Mouse (Mus musculus) cerebellum, adult 2 months (tissue): ENCODE data around the gene Aunip. TPM values are rescaled to one million over a fixed set of nuclear protein-coding genes. Genes with fewer than 3 reads are reported as not detected.

Experiments
- DNase-seq, 2 experiments: peaks; one replicate each; pipeline ENCODE4 v3.0.0; 2021
- H3K27ac ChIP-seq: fragments of 200-500 bp; 2 replicates; pipeline ENCODE4 v1.5.1; 2012; ENCODE audit warnings: low read length, control low read depth, inconsistent platforms; ENCODE audit not compliant: insufficient read depth
- H3K27me3 ChIP-seq: fragments of 200-500 bp; 2 replicates; pipeline ENCODE4 v1.6.1; 2012; ENCODE audit warnings: inconsistent platforms, mild to moderate bottlenecking, low read length, moderate library complexity; ENCODE audit not compliant: control insufficient read depth, insufficient read depth
- H3K4me1 ChIP-seq: fragments of 200-500 bp; 2 replicates; pipeline ENCODE4 v1.6.1; 2011; ENCODE audit warnings: low read length; ENCODE audit not compliant: control insufficient read depth, insufficient read depth
- H3K4me3 ChIP-seq: fragments of 200-500 bp; replicated peaks from 2 replicates; pipeline ENCODE3; 2011; ENCODE audit warnings: mild to moderate bottlenecking, low read depth, low read length, control low read depth; ENCODE audit not compliant: insufficient read depth
- CTCF ChIP-seq: fragments of 200-500 bp; IDR thresholded peaks from 2 replicates; pipeline ENCODE4 v1.5.1; 2011; ENCODE audit warnings: low read depth, mild to moderate bottlenecking, control low read depth, low read length, moderate library complexity, borderline replicate concordance; ENCODE audit not compliant: insufficient read depth
- POLR2A ChIP-seq: fragments of 200-500 bp; IDR thresholded peaks from 2 replicates; pipeline ENCODE4 v1.6.1; 2011; ENCODE audit warnings: low read length, control low read depth, borderline replicate concordance; ENCODE audit not compliant: insufficient read depth
- WGBS: fragments of 180-500 bp; shearing (Covaris S2); methylation state at CpG from one replicate; pipeline ENCODE4 v1.1.7; 2018; 5-methylcytosine and 5-hydroxymethylcytosine counted together
- polyA plus RNA-seq: library from polyadenylated mRNA; depleted of rRNA; stranded (reverse); fragments of >200 nt; gene quantifications from 2 replicates; pipeline ENCODE4 v1.2.3, GENCODE M21; 2012

Gene Aunip
- polyA plus RNA-seq, 1 experiment: 0.65 TPM

GRCm38 (mm10) chr4:134511730-134512129, 931 bp downstream of the Aunip start:
- 55% methylated on average over 6 of the region's 6 CpGs for WGBS

GRCm38 (mm10) chr4:134512798-134513197, 2.0 kb downstream of the Aunip start:
- no peak for DNase-seq
- TF ChIP-seq CTCF: no peak
- no peak for TF ChIP-seq POLR2A

More at GRCm38 (mm10) chr4:134511730-134512129, 931 bp downstream of the Aunip start:
- Histone ChIP-seq H3K4me1 (0 out of 2 replicates have a peak, but pooled peaks cover 5% of the 10 kb centered on the region), H3K27ac (no peak overlapping the region), H3K4me3 (no peak overlapping the region), H3K27me3 (no peaks in the 10 kb centered on the region)
- TF ChIP-seq CTCF: no peak
- no peak for TF ChIP-seq POLR2A
- DNase-seq: no peak

GRCm38 (mm10) chr4:134514309-134514930, 3.6 kb downstream of the Aunip start:
- WGBS: 94% methylated on average over 11 of the region's 11 CpGs
- Histone ChIP-seq H3K4me1 (peaks cover 2% of the 10 kb centered on the region; the same call in 1 of the 2 replicates), H3K4me3 (no peak overlapping the region), H3K27me3 (no peaks in the 10 kb centered on the region), H3K27ac (no peak overlapping the region)
- TF ChIP-seq POLR2A: no peak
- no peak for TF ChIP-seq CTCF
- DNase-seq: no peak

More at GRCm38 (mm10) chr4:134512798-134513197, 2.0 kb downstream of the Aunip start:
- Histone ChIP-seq H3K27me3 (no peaks in the 10 kb centered on the region), H3K27ac (no peak overlapping the region), H3K4me3 (no peak overlapping the region), H3K4me1 (0 out of 2 replicates have a peak, but pooled peaks cover 3% of the 10 kb centered on the region)
- WGBS: 19% methylated on average over 15 of the region's 15 CpGs

DNA sequence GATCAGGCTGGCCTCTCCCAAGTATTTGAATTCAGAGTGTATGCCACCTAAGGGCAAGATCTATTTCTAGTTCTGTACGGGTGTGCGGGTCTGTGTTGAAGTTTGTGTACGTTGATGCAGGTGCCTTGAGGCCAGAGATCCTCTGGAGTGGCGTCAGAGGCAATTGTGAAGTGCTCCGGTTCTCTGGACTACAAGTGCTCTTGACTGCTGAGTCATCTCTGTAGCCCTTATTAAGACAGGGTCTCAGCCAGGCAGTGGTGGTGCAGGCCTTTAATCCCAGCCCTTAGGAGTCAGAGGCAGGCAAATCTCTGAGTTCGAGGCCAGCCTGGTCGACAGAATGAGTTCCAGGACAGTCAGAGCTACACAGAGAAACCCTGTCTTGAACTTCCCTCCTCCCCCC, 4.8 kb downstream of the Aunip start:
- 80% methylated on average over 7 of the region's 7 CpGs for WGBS
- no peak for DNase-seq

GRCm38 (mm10) chr4:134516981-134517380, 6.2 kb downstream of the Aunip start:
- TF ChIP-seq POLR2A (no peak), CTCF (no peak)
- Histone ChIP-seq H3K27ac (peak overlapping the region; percentile 6; the same call in 1 of the 2 replicates), H3K4me3 (no peak overlapping the region), H3K27me3 (no peaks in the 10 kb centered on the region), H3K4me1 (peaks cover 2% of the 10 kb centered on the region; the same call in 1 of the 2 replicates)
- peak in 1 of 2 experiments; percentile 75 for DNase-seq
- WGBS: 54% methylated on average over 8 of the region's 8 CpGs

More for the DNA sequence above, 4.8 kb downstream of the Aunip start:
- Histone ChIP-seq H3K27me3 (no peaks in the 10 kb centered on the region), H3K27ac (no peak overlapping the region), H3K4me1 (peaks cover 2% of the 10 kb centered on the region; the same call in 1 of the 2 replicates), H3K4me3 (no peak overlapping the region)
- TF ChIP-seq CTCF: no peak
- TF ChIP-seq POLR2A: no peak

DNA sequence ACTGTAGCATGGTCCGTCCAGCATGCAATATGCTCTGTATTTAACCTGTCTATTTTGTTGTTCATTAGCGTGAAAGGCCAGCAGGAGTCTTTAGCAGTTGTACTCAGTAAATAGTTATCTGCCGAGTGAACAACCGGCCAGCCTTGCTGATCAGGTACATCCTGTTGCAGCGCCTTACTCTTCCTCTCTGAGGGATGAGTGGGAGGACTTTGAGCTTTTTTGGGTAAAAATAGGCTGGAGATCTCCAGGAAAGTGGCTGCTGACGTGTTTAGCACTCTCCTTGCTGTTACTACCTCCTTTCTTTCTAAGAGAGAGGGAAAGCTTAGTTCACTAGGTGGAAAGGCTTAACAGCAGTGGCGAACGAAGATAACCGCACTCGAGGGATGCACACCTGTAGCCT, 6.9 kb downstream of the Aunip start:
- no peak for DNase-seq
- no peak for TF ChIP-seq CTCF
- no peak for TF ChIP-seq POLR2A
- Histone ChIP-seq H3K27me3 (no peaks in the 10 kb centered on the region), H3K27ac (no peak overlapping the region), H3K4me1 (peaks cover 2% of the 10 kb centered on the region; the same call in 1 of the 2 replicates), H3K4me3 (no peak overlapping the region)
- 85% methylated on average over 10 of the region's 10 CpGs for WGBS

DNA sequence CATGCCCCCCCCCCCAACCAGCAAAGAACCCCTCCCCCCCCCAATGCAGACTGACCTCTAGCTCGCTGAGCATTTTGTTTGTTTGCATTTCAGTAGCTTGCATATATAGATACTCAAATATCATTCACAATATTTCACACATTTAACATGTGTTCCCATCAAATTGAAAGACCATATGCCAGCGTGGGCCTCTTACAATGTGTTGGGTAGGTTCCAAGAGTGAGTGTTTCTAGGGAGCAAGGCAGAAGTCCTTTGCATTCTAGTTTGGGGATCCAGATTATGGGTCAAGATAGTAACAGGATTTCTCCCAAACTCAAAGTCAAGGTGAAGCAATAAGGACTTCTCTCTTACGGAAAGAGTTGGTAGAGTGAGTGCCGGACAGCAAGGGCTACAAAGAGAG, 7.7 kb downstream of the Aunip start:
- peaks cover 3% of the 10 kb centered on the region; the same call in 1 of the 2 replicates for H3K4me1 ChIP-seq
- H3K27ac ChIP-seq: no peak overlapping the region
- TF ChIP-seq POLR2A: no peak
- TF ChIP-seq CTCF: no peak
- H3K27me3 ChIP-seq: no peaks in the 10 kb centered on the region
- no peak for DNase-seq
- 74% methylated on average over 4 of the region's 4 CpGs for WGBS
- no peak overlapping the region for H3K4me3 ChIP-seq

DNA sequence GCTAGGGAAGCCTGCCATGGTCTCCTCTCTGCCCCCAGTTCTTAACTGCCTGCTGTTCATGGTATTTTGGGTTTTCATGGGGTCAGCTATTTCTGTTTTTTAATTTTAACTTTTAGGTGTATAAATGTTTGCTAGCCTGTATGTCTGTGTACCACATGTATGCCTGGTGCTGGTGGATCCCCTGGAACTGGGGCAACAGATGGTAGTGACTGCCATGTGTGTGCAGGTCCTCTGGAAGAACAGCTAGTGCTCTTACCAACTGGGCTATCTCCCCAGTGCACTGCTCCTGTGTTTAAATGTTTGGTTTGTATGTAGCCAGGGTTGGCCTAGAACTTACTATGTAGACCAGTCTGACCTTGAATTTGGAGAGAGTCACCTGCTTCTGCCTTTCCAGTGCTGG, 8.5 kb downstream of the Aunip start:
- TF ChIP-seq CTCF (no peak), POLR2A (no peak)
- Histone ChIP-seq H3K27ac (no peak overlapping the region), H3K4me3 (no peak overlapping the region), H3K4me1 (peaks cover 10% of the 10 kb centered on the region; the same call in 1 of the 2 replicates), H3K27me3 (no peaks in the 10 kb centered on the region)
- DNase-seq: no peak
